Mouse (Mus musculus) left cerebral cortex, adult 2 months (tissue): ENCODE results near the gene Col26a1. TPM values are rescaled to one million over a fixed set of nuclear protein-coding genes. Genes with fewer than 3 reads are reported as not detected.

Source experiments
- DNase-seq, 2 experiments: peaks; one replicate each; pipeline ENCODE4 v3.0.0; 2021 to 2022; ENCODE audit warnings: low spot score in 2 of 2, mixed read lengths in 1 of 2; ENCODE audit errors: extremely low spot score in 1 of 2
- H3K27ac ChIP-seq: fragments of 200-600 bp; 2 replicates; pipeline ENCODE4 v1.8.1; 2022
- H3K4me3 ChIP-seq: fragments of 200-600 bp; 2 replicates; pipeline ENCODE4 v1.8.1; 2022
- CTCF ChIP-seq: fragments of 200-600 bp; IDR thresholded peaks from 2 replicates; pipeline ENCODE4 v1.8.1; 2022; ENCODE audit warnings: antibody characterized with exemption, mild to moderate bottlenecking, moderate library complexity
- intact Hi-C: fragments of 180-260 bp; cut with DNase I; formaldehyde crosslinking; loops from one replicate; pipeline ENCODE4 v1.15.1; 2025
- total RNA-seq, 2 experiments: library from RNA; stranded (reverse); gene quantifications; 2 replicates each; pipeline ENCODE4 v1.2.3; 2021

The Col26a1 gene
- total RNA-seq, 2 experiments from 2014 or later = 9.4 to 12.8 TPM

GRCm38 (mm10) chr5:136907587-136907986 lies 24.6 kb upstream of the Col26a1 start:
- intact Hi-C loops = no loop called here
- TF ChIP-seq CTCF = no peak
- no peak for DNase-seq
- H3K27ac ChIP-seq = peak overlapping the region; percentile 58
- peak overlapping the region; percentile 81 for H3K4me3 ChIP-seq

GRCm38 (mm10) chr5:136905630-136906029 lies 22.6 kb upstream of the Col26a1 start:
- no peak for DNase-seq
- TF ChIP-seq CTCF = peak; percentile 47
- intact Hi-C loops = no loop called here
- Histone ChIP-seq H3K27ac (no peak overlapping the region), H3K4me3 (no peak overlapping the region)

- no peak overlapping the region for H3K27ac ChIP-seq
- H3K4me3 ChIP-seq = no peak overlapping the region
- no peak for DNase-seq
- intact Hi-C loops = no loop called here
- TF ChIP-seq CTCF = no peak
These were observed 21.6 kb upstream of the Col26a1 start for GRCm38 (mm10) chr5:136904621-136905020.

GRCm38 (mm10) chr5:136895529-136895963 lies 12.5 kb upstream of the Col26a1 start:
- DNase-seq = no peak
- intact Hi-C loops = no loop called here
- no peak overlapping the region for H3K4me3 ChIP-seq
- no peak overlapping the region for H3K27ac ChIP-seq
- no peak; the same call in 1 of the 2 replicates for TF ChIP-seq CTCF

GRCm38 (mm10) chr5:136894840-136895528 lies 12.0 kb upstream of the Col26a1 start:
- Histone ChIP-seq H3K4me3 (no peak overlapping the region), H3K27ac (no peak overlapping the region)
- no peak for DNase-seq
- intact Hi-C loops = no loop called here
- no peak for TF ChIP-seq CTCF

- TF ChIP-seq CTCF = no peak
- no peak for DNase-seq
- Histone ChIP-seq H3K4me3 (no peak overlapping the region), H3K27ac (no peak overlapping the region)
- intact Hi-C loops = no loop called here
These were observed 5.7 kb upstream of the Col26a1 start for GRCm38 (mm10) chr5:136888539-136889355.

- intact Hi-C loops = no loop called here
- no peak for DNase-seq
- TF ChIP-seq CTCF = no peak
- no peak overlapping the region for H3K27ac ChIP-seq
- H3K4me3 ChIP-seq = no peak overlapping the region
These were observed 3.9 kb upstream of the Col26a1 start for GRCm38 (mm10) chr5:136886957-136887356.

GRCm38 (mm10) chr5:136882055-136882787 lies 788 bp downstream of the Col26a1 start:
- no peak for TF ChIP-seq CTCF
- intact Hi-C loops = no loop called here
- peak in 1 of 2 experiments; percentile 18 for DNase-seq
- Histone ChIP-seq H3K4me3 (peak overlapping the region; percentile 44), H3K27ac (peak overlapping the region; percentile 48; the same call in 1 of the 2 replicates)

- DNase-seq = peak; percentile 78 to 89
- peak; percentile 94 for TF ChIP-seq CTCF
- intact Hi-C loops = loop anchor here (1.0 to 2.0 kb wide), 2 partner anchors 41 to 90 kb away; no protein-coding TSS in a partner anchor
- Histone ChIP-seq H3K27ac (peak overlapping the region; percentile 38; the same call in 1 of the 2 replicates), H3K4me3 (peak overlapping the region; percentile 44)
These were observed 1.5 kb downstream of the Col26a1 start for GRCm38 (mm10) chr5:136881380-136882009.

- DNase-seq = no peak
- intact Hi-C loops = loop anchor here (2.0 kb wide), 1 partner anchor 39 kb away; no protein-coding TSS in a partner anchor
- H3K27ac ChIP-seq = no peak overlapping the region
- TF ChIP-seq CTCF = no peak
- no peak overlapping the region for H3K4me3 ChIP-seq
These were observed 2.9 kb downstream of the Col26a1 start for GRCm38 (mm10) chr5:136880101-136880500.

- no peak for DNase-seq
- TF ChIP-seq CTCF = no peak
- Histone ChIP-seq H3K4me3 (no peak overlapping the region), H3K27ac (no peak overlapping the region)
- intact Hi-C loops = no loop called here
These were observed 8.7 kb downstream of the Col26a1 start for GRCm38 (mm10) chr5:136874271-136874670.
